Mouse (Mus musculus) adrenal gland, postnatal 10 days (tissue): ENCODE data around the gene Nav1. TPM values are rescaled to one million over a fixed set of nuclear protein-coding genes. Genes with fewer than 3 reads are reported as not detected.
"Not testable (repeated sequence)": the region's sequence is repeated elsewhere in the genome, so short reads cannot be mapped to it uniquely, and the experiment has no call there.

Experiments
- DNase-seq: peaks from one replicate; pipeline ENCODE4 v3.0.0; 2021; ENCODE audit warnings: mixed read lengths
- total RNA-seq, 2 experiments: library from RNA; stranded (reverse); gene quantifications; 2 replicates each; pipeline ENCODE4 v1.2.3; 2021

Gene Nav1
- total RNA-seq, 2 experiments from 2014 or later: 20.8 to 35.2 TPM

GRCm38 (mm10) chr1:135485179-135485578, 121.9 kb downstream of the Nav1 start:
- DNase-seq: no peak

GRCm38 (mm10) chr1:135484503-135485051, 122.5 kb downstream of the Nav1 start:
- DNase-seq: not testable (repeated sequence)

DNA sequence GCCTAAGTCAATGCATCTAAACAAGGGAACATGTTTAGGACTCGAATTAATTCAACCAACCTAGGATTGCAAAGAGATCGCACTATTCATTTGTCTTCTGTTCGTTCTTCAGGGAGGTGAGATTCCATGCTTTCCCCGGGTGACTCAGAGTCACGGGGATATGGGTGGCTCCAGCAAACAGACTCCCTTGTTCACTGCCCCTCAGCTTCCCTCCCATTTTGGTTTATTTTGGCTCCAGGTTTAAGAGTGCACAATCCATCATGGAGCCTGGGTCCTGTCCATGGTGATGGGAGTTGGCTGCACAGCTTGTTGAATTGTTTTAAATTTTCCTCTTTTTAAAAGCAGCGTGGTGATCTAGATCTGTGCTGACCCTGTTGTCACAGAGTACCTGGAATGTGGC, 123.1 kb downstream of the Nav1 start:
- no peak for DNase-seq

DNA sequence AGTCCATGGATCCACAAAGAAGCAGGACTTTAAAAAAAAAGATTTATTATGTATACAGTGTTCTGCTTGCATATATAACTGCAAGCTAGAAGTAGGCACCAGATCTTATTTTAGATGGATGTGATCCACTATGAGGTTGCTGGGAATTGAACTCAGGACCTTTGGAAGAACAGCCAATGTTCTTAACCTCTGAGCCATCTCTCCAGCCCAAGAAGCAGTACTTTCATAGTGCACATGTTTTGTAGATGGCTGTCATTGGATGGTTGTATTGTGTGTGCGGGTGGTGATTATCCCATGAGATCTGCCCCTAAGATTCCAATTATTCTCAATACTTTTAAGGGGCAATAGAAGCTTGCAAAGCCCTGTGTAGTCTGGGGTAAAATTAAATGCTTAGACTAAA, 124.4 kb downstream of the Nav1 start:
- no peak for DNase-seq

DNA sequence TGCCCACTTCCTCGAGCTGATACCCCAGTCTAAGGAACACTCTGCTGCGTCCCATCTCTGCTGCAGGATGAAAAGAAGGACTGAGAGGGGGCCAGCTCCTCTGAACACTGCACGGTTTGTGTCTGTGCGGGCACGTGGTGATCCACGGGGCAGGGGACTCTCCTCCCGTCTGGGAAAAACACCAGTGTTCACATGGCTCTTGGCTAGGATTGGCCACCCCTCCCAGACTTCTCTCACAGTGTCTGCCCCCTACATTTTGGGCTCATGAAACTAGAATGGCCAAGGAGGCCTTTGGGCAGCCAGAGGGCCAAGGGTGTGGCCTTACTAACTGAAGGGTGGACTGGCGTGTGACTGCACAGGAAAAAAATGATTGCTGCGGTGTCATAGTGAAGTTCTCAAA, 125.4 kb downstream of the Nav1 start:
- no peak for DNase-seq

DNA sequence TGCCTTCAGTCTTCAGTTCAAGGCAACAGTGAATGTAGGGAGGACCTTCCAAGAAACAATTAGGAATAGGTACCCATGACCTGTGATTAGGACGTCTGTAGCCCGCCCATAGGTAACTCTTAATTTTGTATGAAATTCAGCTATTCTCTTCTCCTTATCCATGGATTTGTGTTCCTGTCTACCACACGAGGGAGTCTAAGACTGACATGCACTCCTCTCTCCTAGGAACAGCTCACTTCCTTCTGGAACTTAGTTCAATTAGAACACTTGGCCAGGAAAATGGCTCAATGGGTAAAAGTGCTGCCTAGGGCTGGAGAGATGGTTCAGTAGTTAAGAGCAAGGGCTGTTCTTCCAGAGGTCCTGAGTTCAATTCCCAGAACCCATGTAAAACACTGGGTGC, 126.3 kb downstream of the Nav1 start:
- no peak for DNase-seq

DNA sequence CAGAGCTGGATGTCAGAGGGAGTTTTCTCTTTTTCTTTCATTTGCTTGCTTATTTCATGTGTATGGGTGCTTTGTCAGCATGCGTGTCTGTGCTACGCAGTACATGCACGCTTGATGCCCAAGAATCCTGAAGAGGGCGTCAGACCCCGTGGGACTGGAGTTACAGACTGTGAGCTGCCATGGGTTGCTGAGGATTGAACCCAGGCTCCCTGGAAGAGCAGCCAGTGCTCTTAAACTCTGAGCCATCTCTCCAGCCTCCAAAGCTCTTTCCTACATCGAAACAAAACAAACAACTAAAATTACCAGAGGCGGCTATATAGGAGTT, 131.6 kb downstream of the Nav1 start:
- DNase-seq: no peak

- peak; percentile 35 for DNase-seq
Measured at GRCm38 (mm10) chr1:135474861-135475570, 132.1 kb downstream of the Nav1 start.

DNA sequence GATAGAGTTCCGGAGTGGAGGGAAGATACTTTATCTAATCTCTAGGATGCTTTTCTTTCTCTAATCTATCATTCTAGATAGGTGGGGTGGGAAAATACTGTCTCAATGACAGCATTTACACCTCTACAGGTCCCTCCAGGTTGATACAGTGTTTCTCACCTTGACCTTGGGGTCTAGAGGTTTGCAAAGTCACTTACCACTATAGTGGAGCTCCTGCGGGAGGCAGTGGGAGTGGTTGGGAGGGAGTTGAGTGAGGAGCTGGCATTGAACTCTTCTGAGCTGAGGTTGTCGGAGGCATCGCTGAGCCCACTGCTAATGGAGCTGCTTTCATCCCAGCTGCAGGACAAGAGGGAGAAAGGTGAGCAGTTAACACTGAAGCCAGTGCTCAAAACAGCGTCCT, 134.6 kb downstream of the Nav1 start:
- DNase-seq: no peak

GRCm38 (mm10) chr1:135471742-135472141, 135.4 kb downstream of the Nav1 start:
- no peak for DNase-seq

DNA sequence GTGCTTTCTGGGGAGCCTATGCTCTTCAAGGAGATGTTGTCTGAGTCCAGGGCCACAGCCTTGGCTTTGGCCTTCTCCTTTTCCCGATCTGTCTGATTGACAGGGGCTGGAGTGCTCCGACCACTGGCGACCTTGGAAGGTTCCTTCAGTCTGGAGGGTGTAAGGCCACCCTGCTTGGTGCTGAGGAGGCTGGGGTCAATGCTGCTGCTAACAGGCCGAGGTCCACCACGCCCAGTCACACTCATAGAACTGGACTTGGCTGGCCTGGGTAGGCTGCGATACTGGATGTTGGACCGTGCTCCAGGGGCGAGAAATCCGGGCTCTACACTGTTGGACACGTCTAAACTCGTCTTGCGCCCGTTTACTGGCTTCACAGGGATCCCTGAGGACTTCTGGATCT, 136.5 kb downstream of the Nav1 start:
- DNase-seq: peak; percentile 31

- DNase-seq: no peak
Measured at GRCm38 (mm10) chr1:135467462-135467861, 139.6 kb downstream of the Nav1 start.

DNA sequence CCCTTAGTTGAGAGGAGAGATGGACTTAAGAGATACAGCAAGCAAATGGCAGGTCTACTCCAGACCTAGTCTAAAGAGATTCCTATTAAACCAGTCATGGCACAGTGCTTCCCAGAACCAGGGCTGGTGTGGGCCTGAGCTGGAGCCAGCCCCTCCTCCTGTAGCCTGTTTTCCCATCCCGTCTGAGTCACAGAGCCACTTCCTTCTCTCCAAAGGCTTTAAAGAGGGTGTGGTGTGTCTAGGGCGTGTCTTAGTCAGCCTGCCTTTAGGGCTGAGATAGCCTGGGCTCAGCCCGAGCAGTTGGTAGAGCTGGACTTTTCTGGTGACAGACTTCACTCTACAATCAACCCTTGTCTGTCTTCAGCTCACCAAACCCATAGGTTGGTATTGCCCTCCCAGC, 140.2 kb downstream of the Nav1 start:
- no peak for DNase-seq

GRCm38 (mm10) chr1:135465734-135466133, 141.4 kb downstream of the Nav1 start:
- no peak for DNase-seq

DNA sequence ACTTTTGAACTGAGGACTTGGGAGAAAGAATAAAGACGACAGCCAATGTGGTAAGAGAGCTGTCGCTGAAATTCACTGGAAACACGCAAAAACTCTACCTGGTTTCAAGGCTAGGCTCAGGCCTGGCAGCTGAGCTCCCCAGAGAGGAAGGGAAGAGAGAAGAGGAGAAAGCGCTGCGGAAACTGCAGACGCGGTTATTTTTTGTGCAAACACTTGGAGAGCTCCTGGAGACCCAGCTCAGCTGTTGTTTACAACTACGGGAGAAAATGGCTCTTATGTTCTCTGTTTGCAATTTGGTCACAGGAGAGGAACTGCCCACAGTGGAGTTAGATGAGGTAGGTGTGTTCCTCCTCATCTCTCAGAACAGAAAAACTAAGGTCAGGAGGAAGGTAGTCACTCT, 144.4 kb downstream of the Nav1 start:
- DNase-seq: no peak

DNA sequence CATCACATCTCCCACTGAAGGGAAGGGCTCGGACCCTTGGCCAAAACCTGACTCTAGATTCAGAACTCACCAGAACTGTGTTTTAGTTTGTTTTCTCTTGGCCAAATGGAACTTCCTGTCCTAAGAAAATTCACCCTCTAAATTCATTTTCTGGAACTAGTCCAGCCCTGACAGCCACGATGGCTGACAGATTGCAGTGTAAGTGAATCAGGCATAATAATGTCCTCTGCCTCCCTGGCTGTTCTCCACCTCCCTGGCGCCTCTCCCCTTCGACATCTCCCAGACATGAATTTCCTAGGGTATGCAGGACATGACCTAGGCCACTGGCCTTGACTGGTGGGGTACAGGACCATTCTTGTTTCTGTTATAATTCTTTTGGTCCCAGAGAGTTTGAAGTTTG, 144.8 kb downstream of the Nav1 start:
- DNase-seq: no peak

GRCm38 (mm10) chr1:135461097-135461730, 145.9 kb downstream of the Nav1 start:
- peak; percentile 88 for DNase-seq

DNA sequence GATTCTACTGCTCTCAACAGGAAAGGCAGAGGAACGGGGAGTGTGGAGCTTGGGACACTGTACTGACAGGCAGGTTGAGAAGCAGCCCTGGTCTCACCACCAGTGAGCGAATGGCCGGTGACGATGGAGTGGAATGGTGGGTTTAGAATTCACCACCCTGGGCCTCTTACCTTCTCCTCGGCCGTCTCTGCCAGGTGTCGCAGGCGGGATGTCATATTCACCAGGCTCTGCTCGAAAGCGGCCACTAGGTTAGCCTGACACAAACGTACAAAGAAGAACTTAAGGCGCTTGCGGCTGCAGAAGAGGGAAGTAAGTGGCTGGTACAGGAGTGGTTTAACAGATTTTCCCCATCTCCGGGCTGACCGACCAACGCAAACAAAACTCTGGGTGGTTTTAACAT, 146.6 kb downstream of the Nav1 start:
- DNase-seq: no peak

- no peak for DNase-seq
Measured at GRCm38 (mm10) chr1:135457860-135458259, 149.2 kb downstream of the Nav1 start.

DNA sequence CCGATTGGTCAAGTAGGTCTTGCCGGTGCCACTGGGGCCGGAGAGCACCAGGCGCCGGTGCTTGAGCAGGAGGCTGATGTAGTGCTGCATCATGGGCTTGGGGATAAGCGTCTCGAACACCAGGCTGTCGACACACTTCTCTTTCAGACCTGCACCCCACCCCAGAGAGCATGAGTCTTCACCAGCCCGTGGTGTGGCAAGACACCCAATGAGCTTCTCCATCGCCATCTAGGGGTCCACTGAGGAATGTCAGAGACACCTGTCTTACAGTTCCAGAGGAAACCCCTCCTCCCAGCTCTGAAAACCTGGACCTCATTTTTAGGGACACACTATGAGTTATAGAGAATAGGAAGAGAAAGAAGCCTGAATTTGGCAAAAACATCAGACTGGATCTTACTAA, 154.8 kb downstream of the Nav1 start:
- peak; percentile 53 for DNase-seq

- no peak for DNase-seq
Measured at GRCm38 (mm10) chr1:135451419-135451818, 155.7 kb downstream of the Nav1 start.

DNA sequence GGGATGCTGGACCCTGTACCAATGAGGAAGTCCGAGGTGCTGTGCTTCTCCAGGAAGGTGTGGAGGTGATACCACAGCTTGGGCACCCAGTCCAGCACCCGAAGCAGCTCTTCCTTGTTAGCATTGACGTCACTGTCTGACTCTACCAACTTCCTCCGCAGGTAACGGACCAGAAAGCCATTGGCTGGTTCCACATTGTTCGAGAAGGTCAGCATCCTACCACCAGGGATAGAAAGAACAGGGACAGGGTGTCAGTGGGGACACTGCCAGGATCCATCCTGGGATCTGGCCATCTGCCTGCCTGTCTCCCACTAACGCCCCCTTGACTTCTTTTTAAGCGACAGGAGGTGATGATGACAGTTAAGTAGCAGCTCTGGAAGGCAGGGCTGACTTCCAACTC, 157.2 kb downstream of the Nav1 start:
- DNase-seq: no peak

- no peak for DNase-seq
Measured at GRCm38 (mm10) chr1:135448940-135449339, 158.2 kb downstream of the Nav1 start.

GRCm38 (mm10) chr1:135443506-135443905, 163.6 kb downstream of the Nav1 start:
- no peak for DNase-seq
